Mouse (Mus musculus): ENCODE measurements around the gene Rnase4. TPM values are rescaled to one million over a fixed set of nuclear protein-coding genes. Genes with fewer than 3 reads are reported as not detected.
A peak's percentile ranks its signal among the peaks of the same experiment; 100 is the strongest.

Rnase4 gene
- polyA plus RNA-seq, 1 experiment from 2014 or later, result 26.3 TPM

GRCm38 (mm10) chr14:51130315-51130940 is 39.6 kb downstream of the Rnase4 start:
- no peak overlapping the region for H3K4me3 ChIP-seq
- H3K27ac ChIP-seq, result no peak overlapping the region
- H3K4me1 ChIP-seq (replicated peaks), result 0 out of 2 replicates have a peak, but pooled peaks cover 2% of the 10 kb centered on the region
- H3K36me3 ChIP-seq, result no peaks in the 10 kb centered on the region
- 56% methylated on average over 9 of the region's 9 CpGs for WGBS
- no peak for ATAC-seq (replicated peaks; ENCODE audit: insufficient number of reproducible peaks, insufficient read depth, low FRiP score, low read depth)
- H3K9me3 ChIP-seq (replicated peaks), result peaks cover 4% of the 10 kb centered on the region; the same call in 1 of the 2 replicates
- H3K27me3 ChIP-seq, result no peaks in the 10 kb centered on the region
- no peak overlapping the region for H3K9ac ChIP-seq
- H3K4me2 ChIP-seq, result no peak overlapping the region

- no peak for ATAC-seq (replicated peaks; ENCODE audit: insufficient number of reproducible peaks, insufficient read depth, low FRiP score, low read depth)
- 72% methylated on average over 7 of the region's 7 CpGs for WGBS
- no peak overlapping the region for H3K4me2 ChIP-seq
- H3K9me3 ChIP-seq (replicated peaks), result no peaks in the 10 kb centered on the region
- no peak overlapping the region for H3K27ac ChIP-seq
- H3K9ac ChIP-seq, result no peak overlapping the region
- no peaks in the 10 kb centered on the region for H3K36me3 ChIP-seq
- H3K4me3 ChIP-seq, result no peak overlapping the region
- H3K27me3 ChIP-seq, result no peaks in the 10 kb centered on the region
- H3K4me1 ChIP-seq (replicated peaks), result 0 out of 2 replicates have a peak, but pooled peaks cover 2% of the 10 kb centered on the region
These were observed 40.4 kb downstream of the Rnase4 start for GRCm38 (mm10) chr14:51131086-51131815.

- no peak overlapping the region for H3K9ac ChIP-seq
- no peaks in the 10 kb centered on the region for H3K27me3 ChIP-seq
- H3K4me2 ChIP-seq, result no peak overlapping the region
- H3K36me3 ChIP-seq, result no peaks in the 10 kb centered on the region
- no peak for ATAC-seq (replicated peaks; ENCODE audit: insufficient number of reproducible peaks, insufficient read depth, low FRiP score, low read depth)
- no peaks in the 10 kb centered on the region for H3K9me3 ChIP-seq (replicated peaks)
- WGBS, result 85% methylated on average over 4 of the region's 4 CpGs
- no peak overlapping the region for H3K27ac ChIP-seq
- H3K4me3 ChIP-seq, result no peak overlapping the region
- 0 out of 2 replicates have a peak, but pooled peaks cover 2% of the 10 kb centered on the region for H3K4me1 ChIP-seq (replicated peaks)
These were observed 41.5 kb downstream of the Rnase4 start for GRCm38 (mm10) chr14:51132372-51132771.

GRCm38 (mm10) chr14:51140342-51140741 is 49.5 kb downstream of the Rnase4 start:
- H3K9ac ChIP-seq, result no peak overlapping the region
- H3K4me1 ChIP-seq (replicated peaks), result peaks cover 5% of the 10 kb centered on the region; the same call in 1 of the 2 replicates
- no peaks in the 10 kb centered on the region for H3K9me3 ChIP-seq (replicated peaks)
- no peak overlapping the region for H3K4me3 ChIP-seq
- no peak overlapping the region for H3K27ac ChIP-seq
- H3K36me3 ChIP-seq, result no peaks in the 10 kb centered on the region
- ATAC-seq (replicated peaks; ENCODE audit: insufficient number of reproducible peaks, insufficient read depth, low FRiP score, low read depth), result no peak
- no peak overlapping the region for H3K4me2 ChIP-seq
- H3K27me3 ChIP-seq, result no peaks in the 10 kb centered on the region
- 58% methylated on average over 2 of the region's 2 CpGs for WGBS

GRCm38 (mm10) chr14:51142119-51142518 is 51.2 kb downstream of the Rnase4 start:
- H3K9me3 ChIP-seq (replicated peaks), result no peaks in the 10 kb centered on the region
- no peaks in the 10 kb centered on the region for H3K27me3 ChIP-seq
- H3K4me3 ChIP-seq, result no peak overlapping the region
- no peak for ATAC-seq (replicated peaks; ENCODE audit: insufficient number of reproducible peaks, insufficient read depth, low FRiP score, low read depth)
- WGBS, result 85% methylated on average over 4 of the region's 4 CpGs
- H3K27ac ChIP-seq, result no peak overlapping the region
- H3K36me3 ChIP-seq, result no peaks in the 10 kb centered on the region
- no peak overlapping the region for H3K4me2 ChIP-seq
- no peak overlapping the region for H3K9ac ChIP-seq
- peaks cover 5% of the 10 kb centered on the region; the same call in 1 of the 2 replicates for H3K4me1 ChIP-seq (replicated peaks)

- WGBS, result 79% methylated on average over 3 of the region's 3 CpGs
- Histone ChIP-seq H3K9ac (no peak overlapping the region), H3K27me3 (no peaks in the 10 kb centered on the region), H3K4me2 (no peak overlapping the region), H3K27ac (no peak overlapping the region), H3K9me3 (replicated peaks) (no peaks in the 10 kb centered on the region), H3K4me1 (replicated peaks) (peaks cover 5% of the 10 kb centered on the region; the same call in 1 of the 2 replicates), H3K36me3 (no peaks in the 10 kb centered on the region), H3K4me3 (no peak overlapping the region)
- no peak for ATAC-seq (replicated peaks; ENCODE audit: insufficient number of reproducible peaks, insufficient read depth, low FRiP score, low read depth)
These were observed 51.7 kb downstream of the Rnase4 start for GRCm38 (mm10) chr14:51142568-51142967.

- WGBS, result 34% methylated on average over 4 of the region's 4 CpGs
- no peaks in the 10 kb centered on the region for H3K36me3 ChIP-seq
- H3K4me3 ChIP-seq, result no peak overlapping the region
- peaks cover 5% of the 10 kb centered on the region; the same call in 1 of the 2 replicates for H3K4me1 ChIP-seq (replicated peaks)
- no peaks in the 10 kb centered on the region for H3K9me3 ChIP-seq (replicated peaks)
- no peak for ATAC-seq (replicated peaks; ENCODE audit: insufficient number of reproducible peaks, insufficient read depth, low FRiP score, low read depth)
- no peaks in the 10 kb centered on the region for H3K27me3 ChIP-seq
- H3K27ac ChIP-seq, result peak overlapping the region; percentile 5; the same call in 1 of the 2 replicates
- no peak overlapping the region for H3K4me2 ChIP-seq
- H3K9ac ChIP-seq, result no peak overlapping the region
These were observed 52.4 kb downstream of the Rnase4 start for GRCm38 (mm10) chr14:51143287-51143686.

- Histone ChIP-seq H3K36me3 (no peaks in the 10 kb centered on the region), H3K9ac (no peak overlapping the region), H3K4me2 (no peak overlapping the region), H3K4me3 (no peak overlapping the region), H3K27ac (peak overlapping the region; percentile 5; the same call in 1 of the 2 replicates), H3K9me3 (replicated peaks) (no peaks in the 10 kb centered on the region), H3K4me1 (replicated peaks) (peaks cover 5% of the 10 kb centered on the region; the same call in 1 of the 2 replicates), H3K27me3 (no peaks in the 10 kb centered on the region)
- no peak for ATAC-seq (replicated peaks; ENCODE audit: insufficient number of reproducible peaks, insufficient read depth, low FRiP score, low read depth)
- 47% methylated on average over 2 of the region's 2 CpGs for WGBS
These were observed 53.1 kb downstream of the Rnase4 start for GRCm38 (mm10) chr14:51143937-51144336.

GRCm38 (mm10) chr14:51144451-51144850 is 53.6 kb downstream of the Rnase4 start:
- WGBS, result 90% methylated on average over 4 of the region's 4 CpGs
- Histone ChIP-seq H3K27ac (no peak overlapping the region), H3K36me3 (no peaks in the 10 kb centered on the region), H3K9ac (no peak overlapping the region), H3K9me3 (replicated peaks) (no peaks in the 10 kb centered on the region), H3K4me3 (no peak overlapping the region), H3K4me2 (no peak overlapping the region), H3K4me1 (replicated peaks) (peaks cover 5% of the 10 kb centered on the region; the same call in 1 of the 2 replicates), H3K27me3 (no peaks in the 10 kb centered on the region)
- ATAC-seq (replicated peaks; ENCODE audit: insufficient number of reproducible peaks, insufficient read depth, low FRiP score, low read depth), result no peak

GRCm38 (mm10) chr14:51145521-51145920 is 54.6 kb downstream of the Rnase4 start:
- no peaks in the 10 kb centered on the region for H3K36me3 ChIP-seq
- no peak overlapping the region for H3K4me2 ChIP-seq
- H3K4me1 ChIP-seq (replicated peaks), result peaks cover 5% of the 10 kb centered on the region; the same call in 1 of the 2 replicates
- H3K27ac ChIP-seq, result no peak overlapping the region
- no peak overlapping the region for H3K9ac ChIP-seq
- WGBS, result 75% methylated on average over 6 of the region's 6 CpGs
- no peak for ATAC-seq (replicated peaks; ENCODE audit: insufficient number of reproducible peaks, insufficient read depth, low FRiP score, low read depth)
- H3K4me3 ChIP-seq, result no peak overlapping the region
- no peaks in the 10 kb centered on the region for H3K27me3 ChIP-seq
- H3K9me3 ChIP-seq (replicated peaks), result no peaks in the 10 kb centered on the region

- no peak within 1 kb of the TSS for H3K9ac ChIP-seq
- H3K4me3 ChIP-seq, result no peak within 1 kb of the TSS
- 57% methylated on average over 2 of the region's 2 CpGs for WGBS
- no peaks in the 10 kb centered on the region for H3K9me3 ChIP-seq (replicated peaks)
- no peak within 1 kb of the TSS for H3K27ac ChIP-seq
- H3K27me3 ChIP-seq, result no peaks in the 10 kb centered on the region
- H3K36me3 ChIP-seq, result no peaks in the 10 kb centered on the region
- H3K4me2 ChIP-seq, result no peak within 1 kb of the TSS
- ATAC-seq (replicated peaks; ENCODE audit: insufficient number of reproducible peaks, insufficient read depth, low FRiP score, low read depth), result no peak
- peaks cover 5% of the 10 kb centered on the region; the same call in 1 of the 2 replicates for H3K4me1 ChIP-seq (replicated peaks)
These were observed 55.8 kb downstream of the Rnase4 start, which contains the start of gene Rnase1 for GRCm38 (mm10) chr14:51146685-51147084. Rnase1 (minus strand) TSS chr14:51146785.

Measured in heart, embryonic 15.5 days (tissue).